Mouse (Mus musculus): ENCODE measurements around the gene Morc1. TPM values are rescaled to one million over a fixed set of nuclear protein-coding genes. Genes with fewer than 3 reads are reported as not detected.

Morc1 gene
- polyA plus RNA-seq (2017; shearing (Covaris generic)) = 0.55 TPM

DNA sequence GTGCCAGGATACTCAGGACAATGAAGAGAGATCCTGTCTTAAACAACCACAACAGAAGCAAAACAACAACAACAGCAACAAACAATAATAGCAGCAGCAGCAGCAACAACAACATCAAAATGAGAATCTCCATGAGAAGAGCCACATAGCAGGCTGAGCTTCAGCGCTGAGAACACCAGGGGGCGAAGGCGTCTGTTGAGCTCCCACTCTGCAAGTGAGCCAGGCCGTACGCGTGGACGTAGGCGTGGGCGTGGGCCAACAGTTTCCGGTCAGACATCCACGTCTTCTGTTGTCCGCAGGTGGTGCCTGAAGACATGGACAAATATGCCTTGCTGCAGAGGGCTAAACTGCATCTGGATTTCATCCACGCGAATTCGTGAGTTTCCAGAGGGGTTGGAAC, at the start of gene Morc1:
Gene Morc1 (plus strand): TSS at position 211 of the 400 bp plus-strand sequence.

DNA sequence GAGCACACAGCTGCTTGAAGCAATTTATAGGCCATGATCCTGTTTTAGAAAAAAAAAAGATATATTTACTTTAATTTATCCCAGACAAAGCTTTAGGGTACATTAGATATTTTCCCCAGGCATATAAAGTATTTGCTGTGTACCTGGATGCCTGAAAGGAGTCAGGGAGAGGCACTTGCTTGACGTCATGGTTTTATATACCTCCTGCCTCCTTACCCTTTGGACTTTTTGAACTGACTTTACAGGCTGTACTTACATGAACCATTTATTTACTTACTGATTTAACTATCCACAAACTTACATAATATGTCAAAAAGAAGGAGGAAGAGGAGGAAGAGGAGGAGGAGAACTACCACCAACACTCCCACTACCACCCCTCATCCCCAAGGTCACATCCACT, 18.8 kb upstream of the Morc1 start, which contains the start of gene Gm5485:
Gene Gm5485 (minus strand): TSS at position 171 of the 400 bp plus-strand sequence.

Other genes starting within 250 kb of the Morc1 start
- not detected for gene Dppa4, start 147.5 kb upstream of the Morc1 start, polyA plus RNA-seq (2017; shearing (Covaris generic))
- gene Dppa2, start 127.3 kb upstream of the Morc1 start, polyA plus RNA-seq (2017; shearing (Covaris generic)) = not detected
- gene Gm5485, start 18.8 kb upstream of the Morc1 start, polyA plus RNA-seq (2017; shearing (Covaris generic)) = not detected

Data from effector memory CD4-positive, alpha-beta T cell, adult 5 months (primary cell).